In the genomic region with DNA sequence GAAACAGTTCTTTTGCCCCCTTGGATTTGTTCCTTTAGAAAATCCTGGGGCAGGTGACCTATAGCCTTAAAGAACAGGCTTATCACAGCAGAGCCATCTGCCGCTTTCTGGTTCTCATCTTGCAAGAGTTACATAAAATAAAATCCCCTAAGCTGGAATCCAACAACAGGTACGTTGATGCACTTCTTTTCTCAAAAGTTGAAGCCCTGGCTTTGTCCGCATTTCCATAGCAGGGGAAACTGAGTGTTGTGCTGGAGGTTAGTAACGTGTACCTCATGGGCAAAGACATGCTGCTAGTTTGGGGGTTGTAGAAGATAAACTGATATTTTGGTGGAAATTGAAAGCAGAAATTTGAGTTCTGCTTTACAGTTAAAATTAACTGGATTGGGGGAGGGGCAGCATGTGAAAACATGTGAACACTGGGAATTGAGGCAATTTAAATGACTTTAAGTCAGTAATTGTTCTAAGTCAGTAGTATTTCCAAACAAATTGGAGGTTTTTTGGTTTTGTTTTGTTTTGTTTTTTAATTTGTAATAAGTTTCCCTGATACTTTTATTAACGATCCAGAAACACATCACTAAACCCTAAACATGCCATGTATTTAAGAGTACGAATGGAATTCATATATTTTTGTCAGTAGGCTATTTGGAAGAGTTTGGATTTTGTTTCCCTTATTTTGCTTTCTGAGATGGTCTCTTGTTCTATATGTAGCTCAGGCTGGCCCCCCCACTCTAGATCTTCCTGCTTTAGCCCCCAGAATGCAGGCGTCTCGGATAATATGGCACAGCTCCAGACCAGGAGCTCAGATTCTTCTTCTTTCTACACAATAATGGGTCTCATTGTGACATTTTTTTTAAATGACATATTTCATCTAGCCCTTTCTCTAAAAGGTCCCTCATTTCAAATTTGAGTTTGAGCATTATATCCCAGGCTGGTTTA, we compare ENCODE assay signal across 8 mouse cellular contexts. TPM values are rescaled to one million over a fixed set of nuclear protein-coding genes. Genes with fewer than 3 reads are reported as not detected.
A peak's percentile ranks its signal among the peaks of the same experiment; 100 is the strongest.
DNase-seq lines count a peak whose midpoint lies in the region; ATAC-seq lines count a peak whose summit lies in the region.

No protein-coding gene starts in this region.

- H3K27me3 ChIP-seq in lung, embryonic 15.5 days: no peaks in the 10 kb centered on the region
- H3K27me3 ChIP-seq in hindbrain, embryonic 10.5 days (ENCODE audit: insufficient read depth, poor library complexity, severe bottlenecking): no peaks in the 10 kb centered on the region
- H3K27me3 ChIP-seq in midbrain, embryonic 14.5 days (ENCODE audit: control insufficient read depth, insufficient read depth, low read length): no peaks in the 10 kb centered on the region

- H3K4me2 ChIP-seq in lung, embryonic 15.5 days: peak overlapping the region; percentile 67
- peak overlapping the region; percentile 95 for H3K4me2 ChIP-seq in midbrain, embryonic 14.5 days (ENCODE audit: low read length)

- WGBS in lung, embryonic 15.5 days: 20% methylated on average over 8 of the region's 8 CpGs
- WGBS in hindbrain, embryonic 10.5 days: 73% methylated on average over 8 of the region's 8 CpGs
- WGBS in midbrain, embryonic 14.5 days: 36% methylated on average over 8 of the region's 8 CpGs

- peak overlapping the region; percentile 48 for H3K4me3 ChIP-seq in lung, embryonic 15.5 days
- H3K4me3 ChIP-seq in hindbrain, embryonic 10.5 days: peak overlapping the region; percentile 53
- H3K4me3 ChIP-seq in midbrain, embryonic 14.5 days (replicated peaks; ENCODE audit: low read depth, low read length): peak overlapping the region; percentile 98

- DNase-seq in CD4-positive, CD25-positive, alpha-beta regulatory T cell, adult 2 months (ENCODE audit: low read depth, low spot score): peak; percentile 68
- no peak for DNase-seq in lung, postnatal 14 days
- DNase-seq in hindbrain, embryonic 10.5 days (ENCODE audit: low spot score): no peak
- DNase-seq in midbrain, embryonic 14.5 days: peak; percentile 49
- DNase-seq in frontal cortex, postnatal 10 days (ENCODE audit: low spot score in 2 of 2): no peak
- DNase-seq in layer of hippocampus, adult 18-20 months (ENCODE audit: low spot score in 2 of 2): no peak

- H3K9ac ChIP-seq in lung, embryonic 15.5 days: peak overlapping the region; percentile 50
- H3K9ac ChIP-seq in midbrain, embryonic 14.5 days (replicated peaks; ENCODE audit: low read length): peak overlapping the region; percentile 55

- peaks cover 35% of the 10 kb centered on the region for H3K4me1 ChIP-seq in lung, embryonic 15.5 days
- peaks cover 54% of the 10 kb centered on the region for H3K4me1 ChIP-seq in hindbrain, embryonic 10.5 days (replicated peaks)
- peaks cover 32% of the 10 kb centered on the region for H3K4me1 ChIP-seq in midbrain, embryonic 14.5 days (ENCODE audit: control insufficient read depth, insufficient read depth, low read length)

- peaks cover 27% of the 10 kb centered on the region for H3K36me3 ChIP-seq in lung, embryonic 15.5 days
- H3K36me3 ChIP-seq in hindbrain, embryonic 10.5 days: peaks cover 56% of the 10 kb centered on the region
- H3K36me3 ChIP-seq in midbrain, embryonic 14.5 days (ENCODE audit: control insufficient read depth, insufficient read depth, low read length): peaks cover 28% of the 10 kb centered on the region

- H3K9me3 ChIP-seq in lung, embryonic 15.5 days: no peaks in the 10 kb centered on the region
- no peaks in the 10 kb centered on the region for H3K9me3 ChIP-seq in hindbrain, embryonic 10.5 days
- H3K9me3 ChIP-seq in midbrain, embryonic 14.5 days (ENCODE audit: control insufficient read depth, low read length): no peaks in the 10 kb centered on the region

- ATAC-seq in CD4-positive, CD25-positive, alpha-beta regulatory T cell, adult 4 months: no peak
- ATAC-seq in lung, embryonic 15.5 days (ENCODE audit: borderline replicate concordance, extremely low read depth, low FRiP score, low TSS enrichment): no peak
- ATAC-seq in midbrain, embryonic 14.5 days (ENCODE audit: low FRiP score, low TSS enrichment): no peak

- peak overlapping the region; percentile 45 for H3K27ac ChIP-seq in lung, embryonic 15.5 days
- H3K27ac ChIP-seq in hindbrain, embryonic 10.5 days: peak overlapping the region; percentile 23; the same call in 1 of the 2 replicates
- H3K27ac ChIP-seq in midbrain, embryonic 14.5 days (replicated peaks; ENCODE audit: low read depth, low read length): 0 out of 2 replicates have a peak overlapping the region, but pooled peaks have one; percentile 1

RNA-seq across cellular contexts. Expression of gene Btg1, which starts 3.4 kb away (rescaled TPM):
- 100 to 1,000 TPM; 220 to 247 TPM for polyA plus RNA-seq in CD4-positive, CD25-positive, alpha-beta regulatory T cell, adult 4 months (2017; shearing (Covaris generic))
- polyA plus RNA-seq in lung, embryonic 15.5 days (2015; fragmentation: Nextera tagmentation; extraction: Ambion mirVana): 53.7 and 59.3 TPM in 2 replicates
- polyA plus RNA-seq in hindbrain, embryonic 10.5 days (2016; fragmentation: Nextera tagmentation; extraction: Ambion mirVana): 34.9 and 43.8 TPM in 2 replicates
- polyA plus RNA-seq in midbrain, embryonic 14.5 days (2014; fragmentation: Nextera tagmentation; extraction: Ambion mirVana): 66.7 and 70.7 TPM in 2 replicates
- total RNA-seq in layer of hippocampus, adult 18-20 months (2021): 10 to 100 TPM; 56.3 to 60.6 TPM

Comparison
In these comparisons a context has a peak if more than half of its experiments do, and no peak if none do; other contexts are left out.
1. DNase-seq: peak in CD4-positive, CD25-positive, alpha-beta regulatory T cell, adult 2 months (single experiment) and midbrain, embryonic 14.5 days (single experiment); none in lung, postnatal 14 days (single experiment), hindbrain, embryonic 10.5 days (single experiment), frontal cortex, postnatal 10 days (0 of 2) and layer of hippocampus, adult 18-20 months (0 of 2).
2. H3K4me3 ChIP-seq: peak in every context shown above with its lines; median percentile 98 in midbrain, embryonic 14.5 days; 53 in hindbrain, embryonic 10.5 days; 48 in lung, embryonic 15.5 days.
3. Peak in every context shown above with its lines, with median percentiles within 50 percentile points of each other: H3K27ac ChIP-seq.